Mouse (Mus musculus) forebrain, embryonic 16.5 days (tissue): ENCODE measurements around the gene Mark2. TPM values are rescaled to one million over a fixed set of nuclear protein-coding genes. Genes with fewer than 3 reads are reported as not detected.

Experiments used
- ATAC-seq: fragments of 200-750 bp; cut with Nextera tagmentation; 2 replicates; pipeline ENCODE4 v1.8.0; 2017; ENCODE audit warnings: mild to moderate bottlenecking, moderate library complexity
- H3K27ac ChIP-seq: fragments of 300-500 bp; sonication (generic); 2 replicates; pipeline ENCODE4 v1.5.1; 2014; ENCODE audit warnings: low read length, control low read depth
- H3K27me3 ChIP-seq: fragments of 300-500 bp; sonication (generic); replicated peaks from 2 replicates; pipeline ENCODE4 v1.6.1; 2014; ENCODE audit warnings: low read length; ENCODE audit not compliant: control insufficient read depth, insufficient read depth
- H3K36me3 ChIP-seq: fragments of 300-500 bp; sonication (generic); 2 replicates; pipeline ENCODE4 v1.6.1; 2014; ENCODE audit not compliant: control insufficient read depth, insufficient read depth
- H3K4me1 ChIP-seq: fragments of 300-500 bp; sonication (generic); replicated peaks from 2 replicates; pipeline ENCODE4 v1.6.1; 2014; ENCODE audit warnings: low read length; ENCODE audit not compliant: control insufficient read depth, insufficient read depth
- H3K4me2 ChIP-seq: fragments of 300-500 bp; sonication (generic); 2 replicates; pipeline ENCODE4 v1.6.1; 2014; ENCODE audit warnings: mild to moderate bottlenecking, low read length, control low read depth
- H3K4me3 ChIP-seq: fragments of 300-500 bp; sonication (generic); replicated peaks from 2 replicates; pipeline ENCODE4 v1.5.1; 2014; ENCODE audit warnings: mild to moderate bottlenecking, low read length, control low read depth
- H3K9ac ChIP-seq: fragments of 300-500 bp; sonication (generic); replicated peaks from 2 replicates; pipeline ENCODE4 v1.6.1; 2014; ENCODE audit warnings: low read depth, low read length, control low read depth
- H3K9me3 ChIP-seq: fragments of 300-500 bp; sonication (generic); 2 replicates; pipeline ENCODE4 v1.6.1; 2016; ENCODE audit warnings: low read length; ENCODE audit not compliant: control insufficient read depth
- WGBS: fragments of 180-500 bp; shearing (Covaris S2); extraction: QIAGEN DNeasy Blood & Tissue Kit; methylation state at CpG from one replicate; pipeline ENCODE4 v1.1.7; 2014; 5-methylcytosine and 5-hydroxymethylcytosine counted together
- polyA plus RNA-seq: library from polyadenylated mRNA; unstranded; fragments of >200 nt; fragmentation: Nextera tagmentation; extraction: Ambion mirVana; gene quantifications from 2 replicates; pipeline ENCODE4 v1.2.1, GENCODE M21; 2015

Mark2 gene
- polyA plus RNA-seq, 1 experiment from 2014 or later, result 43.8 TPM

GRCm38 (mm10) chr19:7266421-7266831, 75.2 kb downstream of the Mark2 start:
- Histone ChIP-seq H3K4me2 (peak overlapping the region; percentile 84), H3K36me3 (peaks cover 2% of the 10 kb centered on the region; the same call in 1 of the 2 replicates), H3K4me3 (no peak overlapping the region), H3K9me3 (0 out of 2 replicates have a peak, but pooled peaks cover 3% of the 10 kb centered on the region), H3K27me3 (no peaks in the 10 kb centered on the region), H3K9ac (peak overlapping the region; percentile 90), H3K4me1 (peaks cover 63% of the 10 kb centered on the region), H3K27ac (peak overlapping the region; percentile 100)
- WGBS, result 27% methylated on average over 4 of the region's 4 CpGs
- no peak for ATAC-seq

- ATAC-seq, result peak; percentile 18; the same call in 1 of the 2 replicates
- WGBS, result 8% methylated on average over 14 of the region's 14 CpGs
- Histone ChIP-seq H3K36me3 (0 out of 2 replicates have a peak, but pooled peaks cover 2% of the 10 kb centered on the region), H3K9ac (peak overlapping the region; percentile 90), H3K4me1 (peaks cover 55% of the 10 kb centered on the region), H3K9me3 (0 out of 2 replicates have a peak, but pooled peaks cover 3% of the 10 kb centered on the region), H3K27me3 (no peaks in the 10 kb centered on the region), H3K4me3 (no peak overlapping the region), H3K27ac (peak overlapping the region; percentile 100), H3K4me2 (peak overlapping the region; percentile 14; the same call in 1 of the 2 replicates)
Measured at GRCm38 (mm10) chr19:7265478-7266191, 76.0 kb downstream of the Mark2 start.

GRCm38 (mm10) chr19:7264766-7265331, 76.8 kb downstream of the Mark2 start:
- Histone ChIP-seq H3K27ac (peak overlapping the region; percentile 100), H3K4me1 (peaks cover 47% of the 10 kb centered on the region), H3K4me2 (no peak overlapping the region), H3K36me3 (no peaks in the 10 kb centered on the region), H3K4me3 (no peak overlapping the region), H3K9me3 (0 out of 2 replicates have a peak, but pooled peaks cover 3% of the 10 kb centered on the region), H3K27me3 (no peaks in the 10 kb centered on the region), H3K9ac (peak overlapping the region; percentile 90; the same call in 1 of the 2 replicates)
- ATAC-seq, result no peak
- 4% methylated on average over 5 of the region's 6 CpGs for WGBS

GRCm38 (mm10) chr19:7264088-7264765, 77.4 kb downstream of the Mark2 start:
- Histone ChIP-seq H3K27ac (peak overlapping the region; percentile 26; the same call in 1 of the 2 replicates), H3K4me1 (peaks cover 41% of the 10 kb centered on the region), H3K36me3 (no peaks in the 10 kb centered on the region), H3K27me3 (no peaks in the 10 kb centered on the region), H3K4me3 (no peak overlapping the region), H3K4me2 (no peak overlapping the region), H3K9me3 (0 out of 2 replicates have a peak, but pooled peaks cover 3% of the 10 kb centered on the region), H3K9ac (no peak overlapping the region)
- 9% methylated on average over 9 of the region's 9 CpGs for WGBS
- no peak for ATAC-seq

GRCm38 (mm10) chr19:7262592-7262991, 79.1 kb downstream of the Mark2 start:
- WGBS, result 97% methylated on average over 1 of the region's 1 CpGs
- Histone ChIP-seq H3K9ac (no peak overlapping the region), H3K4me1 (peaks cover 38% of the 10 kb centered on the region), H3K9me3 (0 out of 2 replicates have a peak, but pooled peaks cover 3% of the 10 kb centered on the region), H3K4me2 (no peak overlapping the region), H3K27me3 (no peaks in the 10 kb centered on the region), H3K36me3 (no peaks in the 10 kb centered on the region), H3K27ac (no peak overlapping the region), H3K4me3 (no peak overlapping the region)
- ATAC-seq, result no peak

GRCm38 (mm10) chr19:7261964-7262363, 79.7 kb downstream of the Mark2 start:
- no peak for ATAC-seq
- 88% methylated on average over 3 of the region's 3 CpGs for WGBS

GRCm38 (mm10) chr19:7261476-7261875, 80.2 kb downstream of the Mark2 start:
- no peak for ATAC-seq
- H3K27ac ChIP-seq, result no peak overlapping the region
- no peak overlapping the region for H3K4me2 ChIP-seq
- H3K4me1 ChIP-seq, result peaks cover 27% of the 10 kb centered on the region
- 77% methylated on average over 1 of the region's 1 CpGs for WGBS
- H3K27me3 ChIP-seq, result no peaks in the 10 kb centered on the region
- no peak overlapping the region for H3K9ac ChIP-seq
- H3K36me3 ChIP-seq, result no peaks in the 10 kb centered on the region
- H3K9me3 ChIP-seq, result 0 out of 2 replicates have a peak, but pooled peaks cover 3% of the 10 kb centered on the region
- no peak overlapping the region for H3K4me3 ChIP-seq

More at GRCm38 (mm10) chr19:7261964-7262363, 79.7 kb downstream of the Mark2 start:
- Histone ChIP-seq H3K4me2 (no peak overlapping the region), H3K4me1 (peaks cover 32% of the 10 kb centered on the region), H3K36me3 (no peaks in the 10 kb centered on the region), H3K9me3 (0 out of 2 replicates have a peak, but pooled peaks cover 3% of the 10 kb centered on the region), H3K27me3 (no peaks in the 10 kb centered on the region), H3K27ac (no peak overlapping the region), H3K4me3 (no peak overlapping the region), H3K9ac (no peak overlapping the region)

GRCm38 (mm10) chr19:7257881-7258280, 83.8 kb downstream of the Mark2 start:
- no peak overlapping the region for H3K4me2 ChIP-seq
- H3K27me3 ChIP-seq, result no peaks in the 10 kb centered on the region
- peak; percentile 80 for ATAC-seq
- 0 out of 2 replicates have a peak, but pooled peaks cover 3% of the 10 kb centered on the region for H3K9me3 ChIP-seq
- no peak overlapping the region for H3K4me3 ChIP-seq
- 52% methylated on average over 5 of the region's 5 CpGs for WGBS
- H3K4me1 ChIP-seq, result peaks cover 5% of the 10 kb centered on the region; the same call in 1 of the 2 replicates
- no peaks in the 10 kb centered on the region for H3K36me3 ChIP-seq
- peak overlapping the region; percentile 33; the same call in 1 of the 2 replicates for H3K27ac ChIP-seq
- no peak overlapping the region for H3K9ac ChIP-seq

GRCm38 (mm10) chr19:7246021-7246420, 95.6 kb downstream of the Mark2 start:
- Histone ChIP-seq H3K4me1 (peaks cover 4% of the 10 kb centered on the region; the same call in 1 of the 2 replicates), H3K4me2 (no peak overlapping the region), H3K36me3 (no peaks in the 10 kb centered on the region), H3K27me3 (no peaks in the 10 kb centered on the region), H3K9me3 (no peaks in the 10 kb centered on the region), H3K4me3 (no peak overlapping the region), H3K9ac (no peak overlapping the region), H3K27ac (no peak overlapping the region)
- 84% methylated on average over 3 of the region's 3 CpGs for WGBS
- no peak for ATAC-seq
